Mouse (Mus musculus) cortical plate, adult 2 months (tissue): ENCODE measurements around the gene Nrip2. TPM values are rescaled to one million over a fixed set of nuclear protein-coding genes. Genes with fewer than 3 reads are reported as not detected.
A peak's percentile ranks its signal among the peaks of the same experiment; 100 is the strongest.
"Not testable (repeated sequence)": the region's sequence is repeated elsewhere in the genome, so short reads cannot be mapped to it uniquely, and the experiment has no call there.

Source experiments
- H3K27ac ChIP-seq: fragments of 200-500 bp; 2 replicates; pipeline ENCODE4 v1.5.1; 2012; ENCODE audit warnings: low read length, control low read depth, inconsistent platforms; ENCODE audit not compliant: insufficient read depth
- H3K4me1 ChIP-seq: fragments of 200-500 bp; 2 replicates; pipeline ENCODE4 v1.6.1; 2011; ENCODE audit warnings: low read length; ENCODE audit not compliant: control insufficient read depth, insufficient read depth
- H3K4me3 ChIP-seq: fragments of 200-500 bp; 2 replicates; pipeline ENCODE4 v1.5.1; 2011; ENCODE audit warnings: mild to moderate bottlenecking, low read length, control low read depth; ENCODE audit not compliant: insufficient read depth
- CTCF ChIP-seq: fragments of 200-500 bp; IDR thresholded peaks from 2 replicates; pipeline ENCODE4 v1.5.1; 2011; ENCODE audit warnings: mild to moderate bottlenecking, control low read depth, low read length; ENCODE audit not compliant: insufficient read depth; ENCODE audit errors: extremely low read depth
- POLR2A ChIP-seq: fragments of 200-500 bp; IDR thresholded peaks from 2 replicates; pipeline ENCODE4 v1.6.1; 2011; ENCODE audit warnings: mild to moderate bottlenecking, low read length, control low read depth; ENCODE audit not compliant: insufficient read depth; ENCODE audit errors: extremely low read depth
- polyA plus RNA-seq: library from polyadenylated mRNA; depleted of rRNA; stranded (reverse); fragments of >200 nt; gene quantifications from 2 replicates; pipeline ENCODE4 v1.2.3, GENCODE M21; 2012

Gene Nrip2
- polyA plus RNA-seq, 1 experiment, result 16.1 TPM

GRCm38 (mm10) chr6:128364721-128365120, 34.4 kb upstream of the Nrip2 start:
- Histone ChIP-seq H3K27ac (no peak overlapping the region), H3K4me3 (no peak overlapping the region), H3K4me1 (no peaks in the 10 kb centered on the region)
- no peak for TF ChIP-seq CTCF

GRCm38 (mm10) chr6:128366466-128366865, 32.6 kb upstream of the Nrip2 start:
- Histone ChIP-seq H3K27ac (no peak overlapping the region), H3K4me3 (no peak overlapping the region), H3K4me1 (no peaks in the 10 kb centered on the region)
- TF ChIP-seq CTCF, result no peak
- TF ChIP-seq POLR2A, result no peak

- peaks cover 2% of the 10 kb centered on the region; the same call in 1 of the 2 replicates for H3K4me1 ChIP-seq
- TF ChIP-seq CTCF (no peak), POLR2A (no peak)
- H3K27ac ChIP-seq, result no peak overlapping the region
- H3K4me3 ChIP-seq, result no peak overlapping the region
These were observed 29.1 kb upstream of the Nrip2 start for GRCm38 (mm10) chr6:128370040-128370439.

- TF ChIP-seq POLR2A (no peak), CTCF (no peak)
- H3K27ac ChIP-seq, result 0 out of 2 replicates have a peak within 1 kb of the TSS, but pooled peaks have one; percentile 17
- peaks cover 3% of the 10 kb centered on the region; the same call in 1 of the 2 replicates for H3K4me1 ChIP-seq
- no peak within 1 kb of the TSS for H3K4me3 ChIP-seq
These were observed 23.9 kb upstream of the Nrip2 start, which contains the start of the genes Tex52 and Gm44596 for GRCm38 (mm10) chr6:128375192-128375591. TSS of gene Tex52 (plus strand) at chr6:128375456. TSS of gene Gm44596 (plus strand) at chr6:128375503.

- Histone ChIP-seq H3K27ac (no peak overlapping the region), H3K4me1 (peaks cover 3% of the 10 kb centered on the region; the same call in 1 of the 2 replicates), H3K4me3 (no peak overlapping the region)
- TF ChIP-seq CTCF, result no peak
- no peak for TF ChIP-seq POLR2A
These were observed 22.6 kb upstream of the Nrip2 start for GRCm38 (mm10) chr6:128376371-128377085.

- Histone ChIP-seq H3K4me1 (peaks cover 3% of the 10 kb centered on the region; the same call in 1 of the 2 replicates), H3K27ac (no peak overlapping the region), H3K4me3 (no peak overlapping the region)
- TF ChIP-seq CTCF, result no peak
- no peak for TF ChIP-seq POLR2A
These were observed 19.5 kb upstream of the Nrip2 start for GRCm38 (mm10) chr6:128379636-128380035.

GRCm38 (mm10) chr6:128380594-128381167, 18.4 kb upstream of the Nrip2 start:
- not testable (repeated sequence) for H3K4me1 ChIP-seq, H3K27ac ChIP-seq, H3K4me3 ChIP-seq

GRCm38 (mm10) chr6:128381254-128381653, 17.8 kb upstream of the Nrip2 start:
- H3K4me1 ChIP-seq, result no peaks in the 10 kb centered on the region; the same call in 1 of the 2 replicates
- H3K4me3 ChIP-seq, result no peak overlapping the region
- no peak overlapping the region for H3K27ac ChIP-seq
- no peak for TF ChIP-seq POLR2A

GRCm38 (mm10) chr6:128383752-128384151, 15.3 kb upstream of the Nrip2 start:
- Histone ChIP-seq H3K27ac (no peak overlapping the region), H3K4me1 (no peaks in the 10 kb centered on the region), H3K4me3 (no peak overlapping the region)
- TF ChIP-seq CTCF, result no peak
- TF ChIP-seq POLR2A, result no peak

- no peak overlapping the region for H3K4me3 ChIP-seq
- no peak overlapping the region for H3K27ac ChIP-seq
- TF ChIP-seq CTCF, result no peak
- TF ChIP-seq POLR2A, result no peak
- no peaks in the 10 kb centered on the region for H3K4me1 ChIP-seq
These were observed 14.1 kb upstream of the Nrip2 start for GRCm38 (mm10) chr6:128385026-128385425.
